Mouse (Mus musculus): ENCODE measurements at regions not wholly inside any gene's neighbourhood (a gene's known extent, or its start where the extent isn't known, plus 50 kb on each side); places are given as distances from the start of the nearest gene placed in this dataset.
"Not testable (repeated sequence)": the region's sequence is repeated elsewhere in the genome, so short reads cannot be mapped to it uniquely, and the experiment has no call there.

- H3K27me3 ChIP-seq (replicated peaks); H3K9ac ChIP-seq; H3K4me2 ChIP-seq (replicated peaks); H3K36me3 ChIP-seq; H3K4me1 ChIP-seq; ATAC-seq (ENCODE audit: low FRiP score, low read depth); H3K27ac ChIP-seq; H3K4me3 ChIP-seq; H3K9me3 ChIP-seq: not testable (repeated sequence)
- WGBS: 91% methylated on average over 11 of the region's 11 CpGs
Observed at GRCm38 (mm10) chr5:3141841-3142240, 199.4 kb upstream of the Cdk6 start.

- H3K27ac ChIP-seq: not testable (repeated sequence)
Observed at GRCm38 (mm10) chr5:3146544-3147295, 194.6 kb upstream of the Cdk6 start.

GRCm38 (mm10) chr5:3149886-3150285 is 191.4 kb upstream of the Cdk6 start:
- not testable (repeated sequence) for H3K4me1 ChIP-seq; H3K4me2 ChIP-seq (replicated peaks)

More at GRCm38 (mm10) chr5:3146544-3147295, 194.6 kb upstream of the Cdk6 start:
- H3K4me1 ChIP-seq; H3K9ac ChIP-seq; H3K4me2 ChIP-seq (replicated peaks); H3K9me3 ChIP-seq; H3K4me3 ChIP-seq; H3K27me3 ChIP-seq (replicated peaks); H3K36me3 ChIP-seq: not testable (repeated sequence)
- peak; percentile 71 for ATAC-seq (ENCODE audit: low FRiP score, low read depth)
- WGBS: 61% methylated on average over 9 of the region's 11 CpGs

GRCm38 (mm10) chr5:3150766-3151165 is 190.5 kb upstream of the Cdk6 start:
- not testable (repeated sequence) for H3K9me3 ChIP-seq; H3K4me3 ChIP-seq; H3K27me3 ChIP-seq (replicated peaks); ATAC-seq (ENCODE audit: low FRiP score, low read depth); H3K36me3 ChIP-seq; H3K9ac ChIP-seq; H3K27ac ChIP-seq; H3K4me2 ChIP-seq (replicated peaks); H3K4me1 ChIP-seq
- WGBS: 38% methylated on average over 4 of the region's 4 CpGs

More at GRCm38 (mm10) chr5:3149886-3150285, 191.4 kb upstream of the Cdk6 start:
- not testable (repeated sequence) for H3K27ac ChIP-seq; H3K4me3 ChIP-seq; H3K9me3 ChIP-seq; H3K9ac ChIP-seq; H3K27me3 ChIP-seq (replicated peaks); H3K36me3 ChIP-seq; ATAC-seq (ENCODE audit: low FRiP score, low read depth)
- 23% methylated on average over 5 of the region's 5 CpGs for WGBS

- not testable (repeated sequence) for H3K27me3 ChIP-seq (replicated peaks); H3K9me3 ChIP-seq; ATAC-seq (ENCODE audit: low FRiP score, low read depth); H3K4me1 ChIP-seq; H3K27ac ChIP-seq; H3K36me3 ChIP-seq; H3K9ac ChIP-seq
- peak overlapping the region; percentile 66 for H3K4me2 ChIP-seq (replicated peaks)
- 0 out of 2 replicates have a peak overlapping the region, but pooled peaks have one; percentile 34 for H3K4me3 ChIP-seq
- WGBS: 3% methylated on average over 12 of the region's 12 CpGs
Observed at GRCm38 (mm10) chr5:3151534-3152148, 189.6 kb upstream of the Cdk6 start.

GRCm38 (mm10) chr5:3152149-3152865 is 189.0 kb upstream of the Cdk6 start:
- Histone ChIP-seq H3K4me2 (replicated peaks) (peak overlapping the region; percentile 66), H3K4me3 (peak overlapping the region; percentile 34), H3K9ac (0 out of 2 replicates have a peak overlapping the region, but pooled peaks have one; percentile 47)
- 24% methylated on average over 26 of the region's 26 CpGs for WGBS
- not testable (repeated sequence) for H3K36me3 ChIP-seq; H3K9me3 ChIP-seq; H3K27me3 ChIP-seq (replicated peaks); H3K27ac ChIP-seq; H3K4me1 ChIP-seq
- ATAC-seq (ENCODE audit: low FRiP score, low read depth): peak; percentile 80

- ATAC-seq (ENCODE audit: low FRiP score, low read depth); H3K27me3 ChIP-seq (replicated peaks): not testable (repeated sequence)
- WGBS: 97% methylated on average over 2 of the region's 2 CpGs
Observed at GRCm38 (mm10) chr5:3165511-3165910, 175.8 kb upstream of the Cdk6 start.

GRCm38 (mm10) chr5:3166496-3166895 is 174.8 kb upstream of the Cdk6 start:
- not testable (repeated sequence) for H3K4me1 ChIP-seq; H3K9me3 ChIP-seq; H3K27ac ChIP-seq; H3K4me2 ChIP-seq (replicated peaks); H3K4me3 ChIP-seq; H3K36me3 ChIP-seq; ATAC-seq (ENCODE audit: low FRiP score, low read depth); H3K9ac ChIP-seq; H3K27me3 ChIP-seq (replicated peaks)
- WGBS: 87% methylated on average over 2 of the region's 2 CpGs

More at GRCm38 (mm10) chr5:3165511-3165910, 175.8 kb upstream of the Cdk6 start:
- H3K4me3 ChIP-seq; H3K27ac ChIP-seq; H3K36me3 ChIP-seq; H3K4me2 ChIP-seq (replicated peaks); H3K9me3 ChIP-seq; H3K9ac ChIP-seq; H3K4me1 ChIP-seq: not testable (repeated sequence)

- not testable (repeated sequence) for H3K9me3 ChIP-seq; H3K27ac ChIP-seq; H3K4me3 ChIP-seq; H3K4me1 ChIP-seq; H3K4me2 ChIP-seq (replicated peaks); H3K36me3 ChIP-seq; H3K9ac ChIP-seq; ATAC-seq (ENCODE audit: low FRiP score, low read depth); H3K27me3 ChIP-seq (replicated peaks)
- 89% methylated on average over 13 of the region's 13 CpGs for WGBS
Observed at GRCm38 (mm10) chr5:3193592-3193991, 147.7 kb upstream of the Cdk6 start.

GRCm38 (mm10) chr5:3197952-3198841 is 143.1 kb upstream of the Cdk6 start:
- Histone ChIP-seq H3K4me1 (no peaks in the 10 kb centered on the region), H3K27ac (no peak overlapping the region), H3K36me3 (no peaks in the 10 kb centered on the region), H3K27me3 (replicated peaks) (no peaks in the 10 kb centered on the region), H3K9me3 (no peaks in the 10 kb centered on the region), H3K4me3 (no peak overlapping the region), H3K4me2 (replicated peaks) (no peak overlapping the region), H3K9ac (no peak overlapping the region)
- WGBS: 65% methylated on average over 16 of the region's 16 CpGs
- ATAC-seq (ENCODE audit: low FRiP score, low read depth): no peak

- H3K27ac ChIP-seq; H3K36me3 ChIP-seq; H3K9ac ChIP-seq; H3K9me3 ChIP-seq; H3K4me2 ChIP-seq (replicated peaks); ATAC-seq (ENCODE audit: low FRiP score, low read depth); H3K27me3 ChIP-seq (replicated peaks); H3K4me1 ChIP-seq; H3K4me3 ChIP-seq: not testable (repeated sequence)
- WGBS: 79% methylated on average over 7 of the region's 7 CpGs
Observed at GRCm38 (mm10) chr5:3198869-3199550, 142.3 kb upstream of the Cdk6 start.

Data from neural tube, embryonic 12.5 days (tissue).